Mouse (Mus musculus) cerebellum, adult 2 months (tissue): ENCODE data around the gene Llph. TPM values are rescaled to one million over a fixed set of nuclear protein-coding genes. Genes with fewer than 3 reads are reported as not detected.

Experiments
- DNase-seq, 2 experiments: peaks; one replicate each; pipeline ENCODE4 v3.0.0; 2021
- H3K27ac ChIP-seq: fragments of 200-500 bp; 2 replicates; pipeline ENCODE4 v1.5.1; 2012; ENCODE audit warnings: low read length, control low read depth, inconsistent platforms; ENCODE audit not compliant: insufficient read depth
- H3K27me3 ChIP-seq: fragments of 200-500 bp; 2 replicates; pipeline ENCODE4 v1.6.1; 2012; ENCODE audit warnings: inconsistent platforms, mild to moderate bottlenecking, low read length, moderate library complexity; ENCODE audit not compliant: control insufficient read depth, insufficient read depth
- H3K4me1 ChIP-seq: fragments of 200-500 bp; 2 replicates; pipeline ENCODE4 v1.6.1; 2011; ENCODE audit warnings: low read length; ENCODE audit not compliant: control insufficient read depth, insufficient read depth
- H3K4me3 ChIP-seq: fragments of 200-500 bp; replicated peaks from 2 replicates; pipeline ENCODE3; 2011; ENCODE audit warnings: mild to moderate bottlenecking, low read depth, low read length, control low read depth; ENCODE audit not compliant: insufficient read depth
- CTCF ChIP-seq: fragments of 200-500 bp; IDR thresholded peaks from 2 replicates; pipeline ENCODE4 v1.5.1; 2011; ENCODE audit warnings: low read depth, mild to moderate bottlenecking, control low read depth, low read length, moderate library complexity, borderline replicate concordance; ENCODE audit not compliant: insufficient read depth
- POLR2A ChIP-seq: fragments of 200-500 bp; IDR thresholded peaks from 2 replicates; pipeline ENCODE4 v1.6.1; 2011; ENCODE audit warnings: low read length, control low read depth, borderline replicate concordance; ENCODE audit not compliant: insufficient read depth
- WGBS: fragments of 180-500 bp; shearing (Covaris S2); methylation state at CpG from one replicate; pipeline ENCODE4 v1.1.7; 2018; 5-methylcytosine and 5-hydroxymethylcytosine counted together
- polyA plus RNA-seq: library from polyadenylated mRNA; depleted of rRNA; stranded (reverse); fragments of >200 nt; gene quantifications from 2 replicates; pipeline ENCODE4 v1.2.3, GENCODE M21; 2012; rRNA removed

Gene Llph
- polyA plus RNA-seq, result 30.1 and 35.8 TPM in 2 replicates

DNA sequence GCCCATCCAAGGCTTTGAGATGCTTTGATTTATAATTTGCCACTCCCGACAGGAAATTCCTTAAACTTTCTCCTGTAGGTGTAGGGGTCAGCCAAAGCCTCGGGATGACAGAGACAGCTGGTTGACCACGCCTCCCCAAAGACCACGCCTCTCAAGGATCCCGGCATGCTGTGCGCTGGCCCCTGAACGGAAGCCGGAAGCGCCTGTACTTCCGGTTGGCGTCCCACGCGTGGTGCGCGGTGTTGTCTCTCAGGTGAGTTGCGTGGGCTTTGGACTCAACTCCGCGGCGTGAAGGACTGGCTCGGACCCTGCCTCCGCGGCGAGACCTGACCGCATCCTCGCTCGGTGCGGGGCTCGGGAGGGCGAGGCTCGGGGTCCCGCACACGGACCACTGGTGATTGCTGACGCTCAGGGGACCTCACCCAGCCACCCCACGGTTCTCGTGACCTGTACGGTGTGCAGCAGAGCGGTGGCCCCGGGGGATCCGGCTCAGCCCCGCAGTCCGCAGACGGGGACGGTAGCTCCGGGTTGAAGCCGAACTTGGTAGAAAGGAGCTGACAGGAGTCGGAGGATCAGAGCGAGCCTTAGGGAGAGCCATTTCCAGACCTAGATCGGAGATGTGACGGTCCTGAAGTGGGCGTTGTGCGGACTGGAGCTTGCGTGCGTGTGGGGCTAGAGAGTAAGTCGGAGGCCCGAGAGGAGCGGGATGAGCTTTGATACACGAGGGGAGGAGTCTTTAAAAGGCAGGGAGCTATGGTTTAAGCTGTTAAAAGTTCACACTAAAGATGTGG lies at the start of gene Llph:
TSS of gene Llph (plus strand) at position 200 of the 791 bp plus-strand sequence.
- peak; percentile 82 to 83 for DNase-seq
- WGBS, result under 1% methylated on average over 57 of the region's 57 CpGs
- TF ChIP-seq CTCF (no peak), POLR2A (peak; percentile 87)
- H3K4me1 ChIP-seq, result no peaks in the 10 kb centered on the region
- H3K27me3 ChIP-seq, result no peaks in the 10 kb centered on the region
- no peak within 1 kb of the TSS for H3K27ac ChIP-seq
- H3K4me3 ChIP-seq, result peak within 1 kb of the TSS; percentile 82

DNA sequence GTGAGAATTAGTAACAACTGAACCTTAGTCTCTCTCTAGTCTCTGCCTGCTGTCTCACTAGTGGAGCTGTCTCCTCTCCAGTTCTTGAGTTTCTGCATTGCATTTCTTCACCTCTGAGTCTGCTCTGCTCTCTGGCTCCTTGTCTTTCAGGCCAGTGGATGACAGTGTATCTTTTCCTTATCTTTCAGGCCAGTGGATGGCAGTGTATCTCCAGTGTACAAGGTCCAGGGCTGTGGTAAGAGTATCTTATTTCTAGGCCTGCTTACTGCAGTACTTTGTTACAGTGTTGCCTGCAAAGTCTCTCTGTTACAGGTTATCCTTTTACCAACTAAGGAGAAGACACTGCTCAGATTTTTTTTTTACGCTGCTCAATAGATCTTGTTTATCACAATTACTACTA lies 44.0 kb upstream of the Llph start:
- TF ChIP-seq CTCF, result no peak
- TF ChIP-seq POLR2A, result no peak
- 96% methylated on average over 1 of the region's 1 CpGs for WGBS
- no peak overlapping the region for H3K27ac ChIP-seq

DNA sequence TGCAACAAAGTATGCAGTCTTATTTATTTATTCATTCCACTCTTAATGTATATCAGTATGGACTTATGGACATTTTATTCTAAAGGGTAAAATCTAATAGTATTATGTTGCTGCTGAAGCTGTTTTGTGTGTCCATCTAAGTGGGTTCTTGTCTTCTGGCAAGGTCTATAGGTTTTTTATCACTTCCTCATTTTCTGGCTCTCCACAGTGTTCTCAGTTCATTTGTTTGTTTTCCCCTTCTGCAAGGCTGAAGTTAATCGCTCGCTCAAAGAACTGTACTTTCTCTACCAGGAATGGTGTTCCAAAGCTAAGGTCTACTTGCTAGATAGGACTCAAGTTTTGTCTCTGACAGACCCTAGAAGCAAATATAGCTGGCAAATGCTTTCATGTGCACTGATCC lies 43.5 kb upstream of the Llph start:
- Histone ChIP-seq H3K4me3 (no peak overlapping the region), H3K27me3 (no peaks in the 10 kb centered on the region), H3K4me1 (no peaks in the 10 kb centered on the region), H3K27ac (no peak overlapping the region)
- 91% methylated on average over 2 of the region's 2 CpGs for WGBS
- no peak for TF ChIP-seq POLR2A
- TF ChIP-seq CTCF, result no peak
- no peak for DNase-seq

More for the DNA sequence above, 44.0 kb upstream of the Llph start:
- Histone ChIP-seq H3K4me3 (no peak overlapping the region), H3K27me3 (no peaks in the 10 kb centered on the region), H3K4me1 (no peaks in the 10 kb centered on the region)
- no peak for DNase-seq

DNA sequence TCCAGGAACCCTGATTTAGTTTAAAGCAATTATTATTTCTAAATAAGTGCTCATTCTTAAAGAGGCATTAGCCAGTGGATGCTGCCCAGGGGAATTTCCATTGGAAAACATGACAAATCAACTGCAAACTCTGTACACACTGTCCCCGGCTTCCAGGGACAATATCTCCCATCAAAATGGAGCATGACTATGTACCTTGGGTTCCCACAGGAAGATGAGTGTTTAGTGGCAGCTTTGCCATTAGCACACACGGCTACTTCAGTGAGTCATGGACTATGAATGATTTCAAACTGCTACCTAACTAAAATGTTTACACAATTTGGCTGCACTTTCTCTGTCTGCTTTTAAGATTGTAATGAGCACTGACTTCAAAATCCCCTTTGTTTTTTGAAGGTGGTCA lies 38.4 kb upstream of the Llph start:
- TF ChIP-seq CTCF (no peak), POLR2A (no peak)

DNA sequence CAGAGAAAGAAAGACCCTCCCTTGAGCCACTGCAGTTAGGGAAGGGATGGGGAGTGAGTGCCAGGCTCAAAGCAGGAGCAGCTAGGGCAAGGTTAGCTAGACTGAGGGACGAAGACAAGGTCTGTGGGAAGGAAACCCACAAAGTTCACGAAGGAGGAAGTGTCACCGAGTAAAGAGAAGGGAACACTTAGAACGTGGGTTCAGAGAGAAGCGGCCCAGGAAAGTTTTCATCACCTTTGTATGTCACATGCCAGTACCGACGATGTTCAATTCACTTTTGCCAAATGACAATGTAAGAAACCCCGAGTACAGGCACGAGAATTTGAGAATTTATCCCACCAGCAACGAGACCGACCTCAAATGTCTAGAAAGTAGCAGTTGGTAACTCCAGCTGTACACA lies 37.6 kb upstream of the Llph start:
- Histone ChIP-seq H3K4me1 (no peaks in the 10 kb centered on the region), H3K27ac (no peak overlapping the region), H3K4me3 (no peak overlapping the region), H3K27me3 (no peaks in the 10 kb centered on the region)
- DNase-seq, result no peak
- WGBS, result 64% methylated on average over 11 of the region's 11 CpGs
- TF ChIP-seq CTCF (no peak), POLR2A (no peak)

More for the DNA sequence above, 38.4 kb upstream of the Llph start:
- H3K27ac ChIP-seq, result no peak overlapping the region
- no peak for DNase-seq
- H3K4me1 ChIP-seq, result no peaks in the 10 kb centered on the region
- no peaks in the 10 kb centered on the region for H3K27me3 ChIP-seq
- H3K4me3 ChIP-seq, result no peak overlapping the region
- WGBS, result 81% methylated on average over 2 of the region's 2 CpGs

DNA sequence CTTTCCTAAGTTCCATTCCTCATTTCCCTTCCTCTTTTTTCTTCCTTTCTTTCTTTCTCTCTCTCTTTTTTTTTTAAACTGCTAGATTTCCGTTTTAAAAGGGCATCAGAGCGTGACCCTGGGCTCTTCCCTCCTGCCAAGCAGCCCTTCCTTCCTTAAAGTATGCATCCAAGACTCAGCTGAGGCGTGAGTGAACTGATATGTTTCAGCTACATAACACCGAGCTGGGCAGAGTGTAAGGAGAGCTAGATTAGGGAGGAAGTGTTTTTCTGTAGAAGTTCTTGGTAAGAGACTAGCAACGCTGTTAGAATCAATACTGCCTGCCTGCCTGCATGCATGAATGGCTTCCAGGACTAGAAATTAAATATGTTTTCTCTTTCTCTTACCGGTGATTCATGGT lies 37.1 kb upstream of the Llph start:
- WGBS, result 30% methylated on average over 6 of the region's 6 CpGs
- H3K27ac ChIP-seq, result no peak overlapping the region
- DNase-seq, result no peak
- no peak for TF ChIP-seq CTCF
- no peak for TF ChIP-seq POLR2A
- H3K4me3 ChIP-seq, result no peak overlapping the region
- no peaks in the 10 kb centered on the region for H3K4me1 ChIP-seq
- H3K27me3 ChIP-seq, result no peaks in the 10 kb centered on the region

DNA sequence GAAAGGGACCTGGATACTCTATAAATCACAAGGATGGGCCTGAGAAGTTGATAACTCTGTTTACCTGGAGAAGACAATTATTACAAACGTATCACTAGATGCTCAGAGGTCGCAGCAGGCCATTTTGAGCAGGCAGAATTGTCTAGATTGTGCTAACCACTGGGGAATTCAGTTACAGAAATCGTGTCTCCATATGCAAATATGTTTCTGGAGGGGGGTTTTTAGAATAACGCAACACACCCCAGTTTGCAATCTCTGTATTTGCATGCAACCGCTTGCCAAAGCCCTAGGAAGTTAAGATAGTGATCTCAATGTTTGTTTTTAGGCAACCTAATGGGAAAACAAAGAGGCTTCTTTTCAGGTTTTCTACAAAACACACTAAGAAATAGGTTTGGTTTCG lies 35.7 kb upstream of the Llph start:
- no peak overlapping the region for H3K27ac ChIP-seq
- TF ChIP-seq POLR2A (no peak), CTCF (no peak)
- H3K4me1 ChIP-seq, result no peaks in the 10 kb centered on the region
- DNase-seq, result no peak
- WGBS, result 85% methylated on average over 6 of the region's 6 CpGs
- no peak overlapping the region for H3K4me3 ChIP-seq
- no peaks in the 10 kb centered on the region for H3K27me3 ChIP-seq

DNA sequence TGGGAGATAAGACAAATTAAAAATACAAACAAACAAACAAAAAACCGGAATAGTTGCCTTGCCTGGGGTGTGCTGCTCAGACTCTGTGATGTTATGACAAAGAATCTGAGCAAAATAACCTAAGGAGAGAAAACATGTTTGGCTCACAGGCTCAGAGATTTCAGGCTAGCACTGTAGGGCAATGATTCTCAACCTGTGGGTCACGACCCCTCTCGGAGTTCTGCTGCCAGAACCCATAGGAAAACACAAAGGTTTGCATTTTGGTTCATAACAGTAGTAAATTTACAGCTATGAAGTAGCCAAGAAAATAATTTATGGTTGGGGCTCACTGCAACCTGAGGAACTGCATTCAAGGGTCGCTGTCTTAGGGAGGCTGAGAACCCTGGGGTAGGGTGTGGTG lies 34.6 kb upstream of the Llph start:
- no peak overlapping the region for H3K27ac ChIP-seq
- no peak for DNase-seq
- TF ChIP-seq CTCF, result no peak
- no peak for TF ChIP-seq POLR2A
- WGBS, result 95% methylated on average over 4 of the region's 4 CpGs
- no peaks in the 10 kb centered on the region for H3K27me3 ChIP-seq
- no peaks in the 10 kb centered on the region for H3K4me1 ChIP-seq
- H3K4me3 ChIP-seq, result no peak overlapping the region
